Mouse (Mus musculus) CH12.LX (cell line): Measurements from ENCODE around the gene Abcb8. TPM values are rescaled to one million over a fixed set of nuclear protein-coding genes. Genes with fewer than 3 reads are reported as not detected.

ENCODE experiments used
- DNase-seq: peaks from one replicate; pipeline ENCODE4 v3.0.0-alpha.2; 2013; ENCODE audit errors: extremely low read depth
- H3K27ac ChIP-seq: 2 replicates; pipeline ENCODE4 v1.5.1; 2012; ENCODE audit warnings: low read depth, mild to moderate bottlenecking, control low read depth, moderate library complexity; ENCODE audit not compliant: insufficient read depth
- H3K27me3 ChIP-seq: replicated peaks from 2 replicates; pipeline ENCODE3; 2012; ENCODE audit warnings: inconsistent platforms
- H3K36me3 ChIP-seq, 2 experiments: replicated peaks in 1 of 2; 2 replicates each; pipeline versions ENCODE3 to v1.6.1; 2012; ENCODE audit warnings: inconsistent platforms in 1 of 2, low read length in 1 of 2, mild to moderate bottlenecking in 1 of 2, mixed read lengths in 1 of 2, moderate library complexity in 1 of 2; ENCODE audit not compliant: control insufficient read depth in 1 of 2, insufficient read depth in 1 of 2
- H3K4me1 ChIP-seq, 2 experiments: 2 replicates each; pipeline ENCODE4 v1.6.1; 2012; ENCODE audit warnings: inconsistent platforms in 1 of 2, moderate library complexity in 1 of 2; ENCODE audit not compliant: insufficient read depth in 2 of 2, control insufficient read depth in 1 of 2
- H3K4me2 ChIP-seq: 2 replicates; pipeline ENCODE4 v1.6.1; 2012; ENCODE audit warnings: low read depth, mild to moderate bottlenecking, control low read depth; ENCODE audit not compliant: poor library complexity, insufficient read depth, severe bottlenecking
- H3K4me3 ChIP-seq, 3 experiments: fragments of 150-350 bp in 1 of 3; sonication (generic) in 1 of 3; replicated peaks in 1 of 3; 2 replicates each; pipeline versions ENCODE3 to v1.5.1; 2011 to 2012; ENCODE audit warnings: low read depth in 2 of 3, low read length in 2 of 3, mild to moderate bottlenecking in 2 of 3, moderate library complexity in 2 of 3, control low read depth in 1 of 3, improper control_type of control experiment in 1 of 3, inconsistent platforms in 1 of 3, mixed read lengths in 1 of 3; ENCODE audit not compliant: poor library complexity in 1 of 3
- H3K79me2 ChIP-seq: replicated peaks from 2 replicates; pipeline ENCODE4 v1.6.1; 2012; ENCODE audit warnings: mild to moderate bottlenecking, moderate library complexity; ENCODE audit not compliant: control insufficient read depth, poor library complexity, insufficient read depth, severe bottlenecking; ENCODE audit errors: extremely low read depth
- H3K9ac ChIP-seq: 2 replicates; pipeline ENCODE4 v1.6.1; 2012; ENCODE audit warnings: low read depth, mild to moderate bottlenecking, control low read depth, moderate library complexity; ENCODE audit not compliant: insufficient read depth
- H3K9me3 ChIP-seq: replicated peaks from 2 replicates; pipeline ENCODE3; 2012; ENCODE audit warnings: low read length, inconsistent platforms, mixed read lengths
- BHLHE40 ChIP-seq: IDR thresholded peaks from 2 replicates; pipeline ENCODE4 v1.6.1; 2011; ENCODE audit warnings: mild to moderate bottlenecking, low read depth, low read length, improper control_type of control experiment
- CHD1 ChIP-seq: IDR thresholded peaks from 2 replicates; pipeline ENCODE4 v1.6.1; 2012; ENCODE audit warnings: low read depth, low read length, improper control_type of control experiment, inconsistent platforms
- CTCF ChIP-seq, 2 experiments: IDR thresholded peaks in 1 of 2; conservative IDR thresholded peaks in 1 of 2; 2 replicates each; pipeline ENCODE4 v1.5.1; 2011 to 2012; ENCODE audit warnings: low read depth in 2 of 2, low read length in 2 of 2, improper control_type of control experiment in 1 of 2, inconsistent platforms in 1 of 2, mild to moderate bottlenecking in 1 of 2, moderate library complexity in 1 of 2
- ETS1 ChIP-seq: conservative IDR thresholded peaks from 2 replicates; pipeline ENCODE4 v1.6.1; 2012; ENCODE audit warnings: low read depth, mild to moderate bottlenecking, inconsistent platforms, low read length, improper control_type of control experiment, moderate library complexity
- HCFC1 ChIP-seq: IDR thresholded peaks from 2 replicates; pipeline ENCODE4 v1.6.1; 2012; ENCODE audit warnings: low read depth, mild to moderate bottlenecking, inconsistent platforms, low read length, improper control_type of control experiment
- IRF4 ChIP-seq: IDR thresholded peaks from 2 replicates; pipeline ENCODE4 v1.6.1; 2014; ENCODE audit warnings: low read depth, mild to moderate bottlenecking, inconsistent platforms, low read length, improper control_type of control experiment
- JUND ChIP-seq: conservative IDR thresholded peaks from 2 replicates; pipeline ENCODE4 v1.6.1; 2011; ENCODE audit warnings: low read depth, low read length, improper control_type of control experiment
- KAT2A ChIP-seq: IDR thresholded peaks from 2 replicates; pipeline ENCODE4 v1.6.1; 2012; ENCODE audit warnings: low read length, improper control_type of control experiment, inconsistent platforms; ENCODE audit not compliant: insufficient replicate concordance
- MAX ChIP-seq: IDR thresholded peaks from 2 replicates; pipeline ENCODE4 v1.6.1; 2011; ENCODE audit warnings: low read length, improper control_type of control experiment
- MAZ ChIP-seq: IDR thresholded peaks from 2 replicates; pipeline ENCODE4 v1.6.1; 2012; ENCODE audit warnings: low read depth, mild to moderate bottlenecking, inconsistent platforms, low read length, improper control_type of control experiment, moderate library complexity
- NELFE ChIP-seq: IDR thresholded peaks from 2 replicates; pipeline ENCODE4 v1.6.1; 2011; ENCODE audit warnings: low read depth, low read length, improper control_type of control experiment
- NRF1 ChIP-seq: IDR thresholded peaks from 2 replicates; pipeline ENCODE4 v1.6.1; 2014; ENCODE audit warnings: low read depth, mild to moderate bottlenecking, inconsistent platforms, low read length, improper control_type of control experiment, moderate library complexity
- POLR2AphosphoS2 ChIP-seq: IDR thresholded peaks from 2 replicates; pipeline ENCODE4 v1.6.1; 2011; ENCODE audit warnings: low read depth, low read length, improper control_type of control experiment
- SMC3 ChIP-seq: IDR thresholded peaks from 2 replicates; pipeline ENCODE4 v1.6.1; 2011; ENCODE audit warnings: low read depth, low read length, improper control_type of control experiment
- TBP ChIP-seq: conservative IDR thresholded peaks from 2 replicates; pipeline ENCODE4 v1.6.1; 2011; ENCODE audit warnings: low read depth, low read length, improper control_type of control experiment
- TCF12 ChIP-seq: IDR thresholded peaks from 2 replicates; pipeline ENCODE4 v1.6.1; 2014; ENCODE audit warnings: low read depth, mild to moderate bottlenecking, inconsistent platforms, low read length, improper control_type of control experiment
- UBTF ChIP-seq: IDR thresholded peaks from 2 replicates; pipeline ENCODE4 v1.6.1; 2012; ENCODE audit warnings: low read depth, mild to moderate bottlenecking, inconsistent platforms, low read length, improper control_type of control experiment, moderate library complexity
- ZNF384 ChIP-seq: IDR thresholded peaks from 2 replicates; pipeline ENCODE4 v1.6.1; 2012; ENCODE audit warnings: low read depth, low read length, improper control_type of control experiment, inconsistent platforms
- dilution Hi-C: fragments of 300-500 bp; cut with MboI; formaldehyde crosslinking; loops from 2 replicates; pipeline ENCODE4 v1.14.3; 2020; ENCODE audit warnings: low sequenced_read_pairs; ENCODE audit not compliant: extremely low pct_unique_long_range_greater_than_20kb, extremely low pct_ligation_motif_present
- in situ Hi-C: fragments of 300-500 bp; cut with MboI; formaldehyde crosslinking; loops from 3 replicates; pipeline ENCODE4 v1.14.3; 2019; ENCODE audit warnings: low sequenced_read_pairs, low pct_ligation_motif_present, low pct_unique_long_range_greater_than_20kb, mixed read lengths
- polyA plus RNA-seq: library from polyadenylated mRNA; unstranded; fragments of >175 nt; gene quantifications from 2 replicates; pipeline ENCODE4 v1.2.1, GENCODE M21; 2012; ENCODE audit warnings: low read depth; ENCODE audit not compliant: insufficient read length
- total RNA-seq, 2 experiments: library from RNA; depleted of rRNA; stranded (reverse); fragments of 300-350 nt in 1 of 2; fragments of >200 nt in 1 of 2; gene quantifications; 2 replicates each; pipeline ENCODE4 v1.2.3; 2012 to 2014

Abcb8 gene
- total and polyA plus RNA-seq, 3 experiments = 31.0 to 58.7 (median 45.4) TPM

GRCm38 (mm10) chr5:24374216-24374615, 19.2 kb upstream of the Abcb8 start:
- no peak for TF ChIP-seq ZNF384
- TF ChIP-seq JUND = no peak
- TF ChIP-seq BHLHE40 = no peak
- no peak for TF ChIP-seq ETS1
- TF ChIP-seq UBTF = no peak
- TF ChIP-seq, all 38 proteins: peak for 0
- Histone ChIP-seq H3K27ac (no peak overlapping the region), H3K4me1 (no peaks in the 10 kb centered on the region), H3K79me2 (no peaks in the 10 kb centered on the region), H3K9ac (no peak overlapping the region), H3K36me3 (no peaks in the 10 kb centered on the region), H3K4me3 (no peak overlapping the region), H3K9me3 (no peaks in the 10 kb centered on the region), H3K27me3 (peaks cover 35% of the 10 kb centered on the region), H3K4me2 (no peak overlapping the region)
- in situ Hi-C loops (no loop called here), dilution Hi-C loops (no loop called here)
- no peak for DNase-seq

DNA sequence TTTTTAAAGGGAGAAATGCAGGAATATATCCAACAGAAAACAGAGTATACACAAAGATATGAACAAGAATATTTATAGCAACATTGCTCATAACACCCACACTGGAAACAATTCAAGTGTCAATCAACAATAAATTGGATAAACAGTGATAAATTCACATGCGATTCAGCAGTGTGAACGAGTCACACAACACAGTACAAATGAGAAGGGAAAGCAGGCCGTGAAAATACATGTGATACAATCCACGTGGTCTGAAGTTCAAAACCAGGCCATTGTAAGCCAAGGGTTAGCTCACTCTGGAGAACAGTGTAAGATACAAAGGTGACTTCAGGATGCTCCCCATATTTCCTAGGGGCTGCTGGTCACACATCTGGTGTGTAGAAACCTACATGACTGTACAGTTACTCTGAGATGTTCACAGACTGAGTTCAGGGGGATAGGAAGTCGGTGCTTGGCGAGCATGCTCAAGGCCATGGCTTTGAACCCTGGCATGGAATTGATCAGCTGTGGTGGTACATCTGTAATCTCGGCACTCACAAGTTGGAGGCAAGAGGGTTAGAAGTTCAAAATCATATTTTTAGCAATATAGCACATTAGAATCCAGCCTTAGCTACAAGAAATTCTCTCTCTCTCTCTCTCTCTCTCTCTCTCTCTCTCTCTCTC, 18.7 kb upstream of the Abcb8 start:
- no peak for TF ChIP-seq ETS1
- no peak for TF ChIP-seq IRF4
- TF ChIP-seq CTCF (conservative IDR thresholded peaks at IDR 0.05 in 1 of 2, IDR thresholded peaks at IDR 0.05 in 1 of 2; ENCODE audit: low read depth in 2 of 2, low read length in 2 of 2) = no peak
- no peak for TF ChIP-seq KAT2A
- no peak for TF ChIP-seq MAX
- TF ChIP-seq, all 38 proteins: peak for 0
- DNase-seq = no peak
- dilution Hi-C loops (no loop called here), in situ Hi-C loops (no loop called here)
- Histone ChIP-seq H3K9me3 (no peaks in the 10 kb centered on the region), H3K27me3 (peaks cover 29% of the 10 kb centered on the region), H3K9ac (no peak overlapping the region), H3K36me3 (no peaks in the 10 kb centered on the region), H3K4me3 (no peak overlapping the region), H3K27ac (no peak overlapping the region), H3K4me2 (no peak overlapping the region), H3K79me2 (no peaks in the 10 kb centered on the region), H3K4me1 (no peaks in the 10 kb centered on the region)

DNA sequence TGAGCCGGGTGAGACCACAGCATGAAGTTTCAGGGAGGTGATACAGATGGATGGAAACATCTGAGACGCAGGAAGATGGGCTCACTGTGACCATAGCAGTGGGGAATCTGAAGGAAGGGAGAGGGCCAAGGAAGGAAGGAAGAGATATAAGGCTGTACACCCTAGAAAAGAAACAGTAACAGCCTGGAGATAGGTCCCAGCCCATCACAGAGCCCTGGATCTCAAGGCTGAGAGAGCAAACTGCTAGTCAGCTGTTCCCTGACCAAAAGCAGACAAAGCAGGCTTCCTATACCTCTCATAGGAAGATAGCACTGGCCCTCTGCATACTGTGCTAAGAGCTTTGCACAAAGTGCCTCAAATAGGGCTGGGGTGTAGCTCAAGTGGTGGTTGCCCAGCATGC, 14.8 kb upstream of the Abcb8 start:
- Histone ChIP-seq H3K4me2 (no peak overlapping the region), H3K9ac (no peak overlapping the region), H3K9me3 (no peaks in the 10 kb centered on the region), H3K27ac (no peak overlapping the region), H3K4me1 (peaks cover 4 to 9% of the 10 kb centered on the region in 2 experiments; a peak in 3 of 4 replicates), H3K79me2 (no peaks in the 10 kb centered on the region), H3K4me3 (no peak overlapping the region), H3K36me3 (no peaks in the 10 kb centered on the region), H3K27me3 (peaks cover 18% of the 10 kb centered on the region)
- no peak for DNase-seq
- in situ Hi-C loops (no loop called here), dilution Hi-C loops (no loop called here)
- TF ChIP-seq NELFE (no peak), NRF1 (no peak), SMC3 (no peak), MAX (no peak), UBTF (no peak), TBP (no peak), CHD1 (no peak), POLR2AphosphoS2 (no peak), MAZ (no peak), ETS1 (no peak), HCFC1 (no peak), TCF12 (no peak)
